Mouse (Mus musculus) stomach, embryonic 16.5 days (tissue): ENCODE results near the gene Ntf5. TPM values are rescaled to one million over a fixed set of nuclear protein-coding genes. Genes with fewer than 3 reads are reported as not detected.
A peak's percentile ranks its signal among the peaks of the same experiment; 100 is the strongest.
"Not testable (repeated sequence)": the region's sequence is repeated elsewhere in the genome, so short reads cannot be mapped to it uniquely, and the experiment has no call there.

Source experiments
- ATAC-seq: fragments of 200-750 bp; cut with Nextera tagmentation; 2 replicates; pipeline ENCODE4 v1.8.0; 2017; ENCODE audit warnings: moderate number of reproducible peaks, moderate TSS enrichment; ENCODE audit not compliant: insufficient read depth, low FRiP score
- H3K27ac ChIP-seq: fragments of 300-500 bp; sonication (generic); 2 replicates; pipeline ENCODE4 v1.5.1; 2014; ENCODE audit warnings: low read length
- H3K27me3 ChIP-seq: fragments of 300-500 bp; sonication (generic); 2 replicates; pipeline ENCODE4 v1.6.1; 2014; ENCODE audit warnings: low read length, control low read depth, mixed read lengths; ENCODE audit not compliant: control insufficient read depth, insufficient read depth
- H3K36me3 ChIP-seq: fragments of 300-500 bp; sonication (generic); 2 replicates; pipeline ENCODE4 v1.6.1; 2014; ENCODE audit warnings: low read length; ENCODE audit not compliant: control insufficient read depth, insufficient read depth
- H3K4me1 ChIP-seq: fragments of 300-500 bp; sonication (generic); 2 replicates; pipeline ENCODE4 v1.6.1; 2014; ENCODE audit warnings: low read length, control low read depth, mixed read lengths; ENCODE audit not compliant: control insufficient read depth, insufficient read depth
- H3K4me2 ChIP-seq: fragments of 300-500 bp; sonication (generic); 2 replicates; pipeline ENCODE4 v1.6.1; 2014; ENCODE audit warnings: low read depth, low read length, mixed read lengths
- H3K4me3 ChIP-seq: fragments of 300-500 bp; sonication (generic); replicated peaks from 2 replicates; pipeline ENCODE4 v1.5.1; 2014; ENCODE audit warnings: mild to moderate bottlenecking, low read length
- H3K9ac ChIP-seq: fragments of 300-500 bp; sonication (generic); 2 replicates; pipeline ENCODE4 v1.6.1; 2014; ENCODE audit warnings: low read length
- H3K9me3 ChIP-seq: fragments of 300-500 bp; sonication (generic); replicated peaks from 2 replicates; pipeline ENCODE4 v1.6.1; 2016; ENCODE audit warnings: low read length, control low read depth; ENCODE audit not compliant: control insufficient read depth
- WGBS: fragments of 180-500 bp; shearing (Covaris S2); extraction: QIAGEN DNeasy Blood & Tissue Kit; methylation state at CpG from one replicate; pipeline ENCODE4 v1.1.7; 2014; 5-methylcytosine and 5-hydroxymethylcytosine counted together
- polyA plus RNA-seq: library from polyadenylated mRNA; unstranded; fragments of >200 nt; fragmentation: Nextera tagmentation; extraction: Ambion mirVana; gene quantifications from 2 replicates; pipeline ENCODE4 v1.2.1, GENCODE M21; 2015

The Ntf5 gene
- polyA plus RNA-seq, 1 experiment from 2014 or later = 1.3 TPM

DNA sequence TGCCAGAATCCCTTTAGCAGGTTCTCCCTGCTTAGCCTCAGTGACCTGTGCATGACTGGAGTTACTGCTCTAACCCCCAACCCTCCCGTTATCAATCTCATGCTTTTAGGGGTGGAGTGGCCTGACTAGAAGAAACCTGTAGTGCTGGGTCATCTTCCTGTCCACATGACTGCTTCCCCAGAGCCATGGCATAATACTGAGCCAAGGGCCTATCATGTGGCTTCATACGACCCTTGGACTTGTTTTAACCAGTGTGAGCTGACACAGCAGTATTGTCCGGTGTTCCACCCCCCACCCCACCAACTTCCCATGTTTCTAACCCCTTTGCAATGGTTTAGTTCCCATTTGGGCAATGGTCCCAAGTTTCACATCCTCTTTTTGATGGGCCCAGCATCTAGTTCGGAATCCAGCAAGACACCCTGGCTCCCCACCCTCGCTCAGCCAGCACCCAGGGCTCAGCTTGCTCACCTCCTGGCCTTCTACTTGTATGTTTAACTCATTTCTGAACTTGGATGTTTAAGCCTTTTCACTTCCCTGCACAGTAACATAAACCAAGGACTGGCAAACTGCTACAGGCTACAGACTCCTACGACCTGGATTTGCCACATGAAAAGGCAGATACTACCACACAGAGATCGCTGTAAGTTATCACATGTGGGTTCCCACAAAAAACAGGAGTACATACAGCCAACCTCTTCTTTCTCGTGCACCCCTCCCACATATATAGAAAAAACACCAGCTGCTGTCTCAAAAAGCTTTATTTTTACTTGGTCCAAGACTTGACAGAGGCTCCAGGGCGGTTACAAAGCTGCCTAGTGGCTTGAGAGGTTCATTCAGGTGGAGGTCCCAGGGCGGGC, 43.9 kb downstream of the Ntf5 start:
- no peaks in the 10 kb centered on the region for H3K9me3 ChIP-seq
- H3K4me3 ChIP-seq = peak overlapping the region; percentile 89
- ATAC-seq = no peak
- peaks cover 7% of the 10 kb centered on the region; the same call in 1 of the 2 replicates for H3K36me3 ChIP-seq
- peak overlapping the region; percentile 91 for H3K9ac ChIP-seq
- peaks cover 34% of the 10 kb centered on the region for H3K4me1 ChIP-seq
- H3K4me2 ChIP-seq = peak overlapping the region; percentile 87
- no peaks in the 10 kb centered on the region for H3K27me3 ChIP-seq
- H3K27ac ChIP-seq = peak overlapping the region; percentile 94; the same call in 1 of the 2 replicates
- WGBS = 46% methylated on average over 10 of the region's 10 CpGs

- peaks cover 7% of the 10 kb centered on the region for H3K36me3 ChIP-seq
- H3K9me3 ChIP-seq = no peaks in the 10 kb centered on the region
- H3K9ac ChIP-seq = peak overlapping the region; percentile 91
- peak overlapping the region; percentile 87 for H3K4me2 ChIP-seq
- WGBS = under 1% methylated on average over 43 of the region's 43 CpGs
- no peaks in the 10 kb centered on the region for H3K27me3 ChIP-seq
- H3K4me1 ChIP-seq = peaks cover 34% of the 10 kb centered on the region
- peak overlapping the region; percentile 94 for H3K27ac ChIP-seq
- peak overlapping the region; percentile 89 for H3K4me3 ChIP-seq
- peak; percentile 64 for ATAC-seq
Observed at GRCm38 (mm10) chr7:45458748-45459563, 45.5 kb downstream of the Ntf5 start.

GRCm38 (mm10) chr7:45459564-45460140, 46.2 kb downstream of the Ntf5 start, which contains the start of gene Ftl1:
Gene Ftl1, minus strand, starts transcription at chr7:45459884.
- under 1% methylated on average over 35 of the region's 37 CpGs for WGBS
- peaks cover 34% of the 10 kb centered on the region for H3K4me1 ChIP-seq
- H3K27me3 ChIP-seq, H3K36me3 ChIP-seq, H3K9me3 ChIP-seq: not testable (repeated sequence)
- peak within 1 kb of the TSS; percentile 91 for H3K9ac ChIP-seq
- ATAC-seq = peak; percentile 96
- H3K4me2 ChIP-seq = peak within 1 kb of the TSS; percentile 87
- H3K27ac ChIP-seq = peak within 1 kb of the TSS; percentile 94
- peak within 1 kb of the TSS; percentile 89 for H3K4me3 ChIP-seq

GRCm38 (mm10) chr7:45460377-45460776, 46.9 kb downstream of the Ntf5 start:
- Histone ChIP-seq H3K27ac (peak overlapping the region; percentile 93), H3K9ac (peak overlapping the region; percentile 76), H3K36me3 (peaks cover 8% of the 10 kb centered on the region; the same call in 1 of the 2 replicates), H3K4me2 (peak overlapping the region; percentile 70), H3K4me3 (peak overlapping the region; percentile 89), H3K4me1 (peaks cover 34% of the 10 kb centered on the region), H3K9me3 (no peaks in the 10 kb centered on the region), H3K27me3 (no peaks in the 10 kb centered on the region)
- no peak for ATAC-seq
- 59% methylated on average over 7 of the region's 7 CpGs for WGBS

DNA sequence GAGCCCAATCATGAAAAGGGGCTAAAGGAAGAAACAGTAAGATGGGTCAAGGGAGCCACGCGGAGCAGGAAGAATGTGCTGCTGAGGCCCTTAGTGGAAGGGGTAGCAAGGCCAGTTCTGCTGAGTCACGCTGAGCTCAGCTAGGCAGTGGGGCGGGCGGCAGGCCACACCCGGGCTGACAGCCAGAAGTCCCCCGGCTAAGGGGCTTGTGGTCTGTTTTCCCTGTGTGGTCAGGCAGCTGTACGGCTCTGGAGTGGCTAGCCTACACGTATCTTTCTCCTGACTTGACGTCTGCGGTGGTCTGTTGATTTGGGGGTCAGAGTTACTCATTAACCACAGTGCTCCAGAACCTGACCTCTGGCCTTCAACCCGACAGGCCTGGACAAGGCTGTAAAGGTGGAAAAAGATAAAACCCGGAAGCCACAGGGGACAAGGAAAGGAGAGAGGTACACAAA, 47.4 kb downstream of the Ntf5 start:
- H3K9ac ChIP-seq = peak overlapping the region; percentile 76
- 11% methylated on average over 13 of the region's 13 CpGs for WGBS

DNA sequence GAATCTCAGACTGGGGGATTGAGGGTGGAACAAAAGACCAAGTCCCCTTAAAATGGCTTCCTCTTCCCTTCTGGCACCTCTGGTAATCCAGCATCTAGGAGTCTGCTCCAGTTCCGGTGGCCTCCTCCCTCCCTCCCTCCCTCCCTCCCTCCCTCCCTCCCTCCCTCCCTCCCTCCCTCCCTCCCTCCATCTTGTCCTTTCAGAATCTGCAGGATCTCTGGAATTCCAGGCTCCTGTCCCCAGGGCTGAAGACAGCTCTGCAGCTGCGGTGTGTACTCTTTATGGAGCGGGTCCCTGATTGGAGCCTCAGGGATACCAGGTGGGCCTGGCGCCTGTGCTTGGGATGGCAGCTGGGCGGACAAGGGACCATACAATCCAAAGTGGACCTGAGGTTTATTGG, 47.8 kb downstream of the Ntf5 start:
- Histone ChIP-seq H3K27ac (peak overlapping the region; percentile 93), H3K36me3 (peaks cover 8% of the 10 kb centered on the region; the same call in 1 of the 2 replicates), H3K4me3 (no peak overlapping the region), H3K4me1 (peaks cover 38% of the 10 kb centered on the region), H3K27me3 (no peaks in the 10 kb centered on the region), H3K9me3 (no peaks in the 10 kb centered on the region), H3K4me2 (peak overlapping the region; percentile 70), H3K9ac (peak overlapping the region; percentile 76)
- no peak for ATAC-seq
- 54% methylated on average over 5 of the region's 5 CpGs for WGBS

More for the DNA sequence above, 47.4 kb downstream of the Ntf5 start:
- peaks cover 8% of the 10 kb centered on the region; the same call in 1 of the 2 replicates for H3K36me3 ChIP-seq
- H3K4me3 ChIP-seq = peak overlapping the region; percentile 12
- H3K9me3 ChIP-seq = no peaks in the 10 kb centered on the region
- H3K27me3 ChIP-seq = no peaks in the 10 kb centered on the region
- peak overlapping the region; percentile 70 for H3K4me2 ChIP-seq
- H3K27ac ChIP-seq = peak overlapping the region; percentile 93
- peaks cover 36% of the 10 kb centered on the region for H3K4me1 ChIP-seq
- ATAC-seq = peak; percentile 42; the same call in 1 of the 2 replicates

GRCm38 (mm10) chr7:45461781-45462180, 48.3 kb downstream of the Ntf5 start:
- peak overlapping the region; percentile 93 for H3K27ac ChIP-seq
- ATAC-seq = no peak
- no peaks in the 10 kb centered on the region for H3K9me3 ChIP-seq
- H3K9ac ChIP-seq = no peak overlapping the region
- H3K4me3 ChIP-seq = no peak overlapping the region
- H3K36me3 ChIP-seq = peaks cover 8% of the 10 kb centered on the region; the same call in 1 of the 2 replicates
- no peak overlapping the region for H3K4me2 ChIP-seq
- H3K27me3 ChIP-seq = no peaks in the 10 kb centered on the region
- 83% methylated on average over 4 of the region's 4 CpGs for WGBS
- peaks cover 38% of the 10 kb centered on the region for H3K4me1 ChIP-seq

DNA sequence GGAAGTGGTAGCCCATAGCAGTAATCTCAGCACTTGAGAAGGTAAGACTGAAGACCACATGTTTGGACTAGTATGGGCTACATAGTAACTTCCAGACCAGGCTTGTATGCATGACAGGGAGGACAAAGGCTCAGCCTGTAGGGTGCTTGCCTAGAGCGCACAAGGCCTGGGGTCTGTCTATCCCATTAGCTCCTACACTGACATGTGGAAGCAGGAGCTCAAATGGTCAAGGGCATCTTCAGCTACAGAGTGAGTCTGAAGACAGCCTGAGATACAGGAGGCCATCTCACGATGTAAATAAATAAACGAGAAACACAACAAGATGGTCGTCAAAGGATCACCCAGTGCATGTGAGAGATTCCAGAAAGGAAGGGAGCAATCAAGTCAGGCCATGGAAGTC, 48.8 kb downstream of the Ntf5 start:
- Histone ChIP-seq H3K4me3 (no peak overlapping the region), H3K36me3 (peaks cover 8% of the 10 kb centered on the region; the same call in 1 of the 2 replicates), H3K27ac (no peak overlapping the region), H3K4me1 (peaks cover 39% of the 10 kb centered on the region), H3K4me2 (no peak overlapping the region), H3K9me3 (no peaks in the 10 kb centered on the region), H3K27me3 (no peaks in the 10 kb centered on the region), H3K9ac (no peak overlapping the region)
- 84% methylated on average over 4 of the region's 4 CpGs for whole genome bisulfite sequencing
- no peak for ATAC-seq
